Comparison of ENCODE assay signal across 42 mouse cellular contexts in the genomic region with DNA sequence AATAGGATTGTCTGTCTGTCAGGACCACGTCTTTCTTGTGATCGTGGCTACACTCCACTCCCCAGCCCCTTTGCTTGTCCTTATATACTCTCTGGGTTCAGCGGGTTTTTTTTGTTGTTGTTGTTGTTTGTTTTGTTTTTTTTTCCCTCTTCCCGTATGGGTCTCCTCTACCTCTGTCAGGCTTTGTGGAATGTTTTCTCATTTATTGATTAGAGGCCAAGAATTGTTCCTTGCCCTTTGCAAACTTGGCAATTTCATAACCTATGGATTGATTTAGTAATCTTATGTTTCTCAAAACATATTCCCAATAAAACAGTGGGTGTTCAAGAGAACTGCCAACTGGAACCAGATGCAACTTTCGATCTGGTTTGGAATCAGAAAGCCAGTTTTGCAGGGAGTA. TPM values are rescaled to one million over a fixed set of nuclear protein-coding genes. Genes with fewer than 3 reads are reported as not detected.
"Had no signal": no experiment of that assay in that cellular context is flagged by ENCODE, and none has a peak within 500 bp of the region (broad histone marks: within the 10 kb centered on the region; RNA-seq: fewer than 3 reads in every experiment).

Gene Mup11, minus strand, starts transcription at position 101 of the 400 bp plus-strand sequence.

RNA-seq across cellular contexts. Expression of gene Mup11, which starts in this region (rescaled TPM):
- total RNA-seq: heart, postnatal 10 days; heart, postnatal 14 days; heart, postnatal 25 days; heart, postnatal 36 days; heart, postnatal 4 days; hematopoietic stem cell, adult 5-6 weeks; hindbrain, postnatal 0 days; layer of hippocampus, adult 18-20 months; layer of hippocampus, adult 2 months; layer of hippocampus, adult 8-10 months; layer of hippocampus, postnatal 10 days; layer of hippocampus, postnatal 14 days; layer of hippocampus, postnatal 25 days; layer of hippocampus, postnatal 36 days; left cerebral cortex, adult 18-20 months; left cerebral cortex, adult 2 months had no signal
- polyA plus RNA-seq: heart, embryonic 10.5 days; heart, embryonic 11.5 days; heart, embryonic 12.5 days; heart, embryonic 13.5 days; heart, embryonic 14.5 days; heart, embryonic 15.5 days; heart, embryonic 16.5 days; heart, postnatal 0 days; hindbrain, embryonic 10.5 days; hindbrain, embryonic 11.5 days; hindbrain, embryonic 12.5 days; hindbrain, embryonic 13.5 days; hindbrain, embryonic 14.5 days; hindbrain, embryonic 15.5 days; hindbrain, embryonic 16.5 days; hindbrain, postnatal 0 days; inflammation-experienced regulatory T-cells, adult 6 months; intestine, embryonic 14.5 days; intestine, embryonic 15.5 days; intestine, embryonic 16.5 days; intestine, postnatal 0 days; kidney, adult 2 months; kidney, embryonic 14.5 days; kidney, embryonic 15.5 days; kidney, embryonic 16.5 days; kidney, postnatal 0 days; large intestine, adult 2 months had no signal
